Mouse (Mus musculus): ENCODE measurements at regions not wholly inside any gene's neighbourhood (a gene's known extent, or its start where the extent isn't known, plus 50 kb on each side); places are given as distances from the start of the nearest gene placed in this dataset.

DNA sequence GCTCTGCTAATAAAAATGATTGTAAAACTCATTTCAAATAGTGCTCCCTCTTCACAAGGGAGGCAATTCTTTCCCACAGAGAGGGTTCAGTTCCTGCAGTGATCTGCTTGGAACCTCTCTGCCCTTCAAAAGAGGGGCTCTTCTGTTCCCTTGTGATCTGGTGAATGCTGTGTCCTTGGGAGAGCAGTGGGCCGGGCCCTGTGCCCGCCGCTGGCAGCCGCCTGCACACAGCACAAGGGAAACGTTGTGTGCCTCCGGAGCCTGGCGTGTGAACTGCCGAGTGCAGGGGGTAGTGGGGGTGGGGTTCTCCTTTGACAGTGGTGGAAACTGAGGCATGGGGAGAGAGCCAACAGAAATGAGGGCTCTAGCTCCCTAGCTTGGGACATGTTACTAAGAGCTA, 54.4 kb upstream of the Csrp1 start:
- no peak for TF ChIP-seq GATA4 (IDR thresholded peaks at IDR 0.05; ENCODE audit: insufficient replicate concordance, low read length)

DNA sequence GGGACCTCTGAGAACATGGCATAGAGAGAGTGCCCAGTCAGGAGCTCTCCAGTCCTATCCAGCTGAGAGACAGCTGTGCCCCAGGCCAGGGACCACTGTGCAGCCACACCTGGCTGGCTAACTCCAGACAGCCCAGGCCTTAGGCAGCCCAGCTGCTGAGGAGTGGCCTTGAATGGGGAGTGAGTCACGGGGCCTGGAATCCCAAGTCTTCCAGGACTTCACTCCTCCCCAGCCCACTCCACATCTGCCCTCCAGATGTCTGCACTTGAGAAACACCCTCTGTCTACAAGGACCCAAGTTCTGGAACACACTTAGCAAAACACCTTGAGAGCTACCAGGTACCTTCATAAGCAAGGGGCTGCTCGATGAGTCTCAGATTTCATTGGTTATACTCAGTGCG, 51.5 kb upstream of the Csrp1 start:
- no peak for TF ChIP-seq GATA4 (IDR thresholded peaks at IDR 0.05; ENCODE audit: insufficient replicate concordance, low read length)

DNA sequence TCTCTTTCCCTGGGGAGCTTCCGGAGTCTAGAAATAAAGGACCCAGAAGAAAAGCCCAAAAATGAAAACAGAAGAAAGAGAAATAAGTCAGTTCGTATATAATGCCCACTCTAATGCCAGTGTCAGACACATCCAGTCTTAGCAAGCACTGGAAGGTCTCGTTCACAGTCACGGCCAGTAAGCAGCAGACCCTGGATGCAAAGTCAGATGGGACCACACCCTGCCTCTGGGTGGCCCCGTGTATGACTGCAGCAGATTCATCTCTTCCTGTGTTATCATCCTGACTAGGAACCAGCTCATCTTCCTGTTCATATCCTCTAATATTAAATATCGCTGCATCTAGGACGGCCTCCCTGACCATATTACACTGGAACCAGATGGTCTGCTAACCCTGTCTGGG, 50.9 kb upstream of the Csrp1 start:
- TF ChIP-seq GATA4 (IDR thresholded peaks at IDR 0.05; ENCODE audit: insufficient replicate concordance, low read length) = peak; percentile 8; the same call in 1 of the 2 replicates

DNA sequence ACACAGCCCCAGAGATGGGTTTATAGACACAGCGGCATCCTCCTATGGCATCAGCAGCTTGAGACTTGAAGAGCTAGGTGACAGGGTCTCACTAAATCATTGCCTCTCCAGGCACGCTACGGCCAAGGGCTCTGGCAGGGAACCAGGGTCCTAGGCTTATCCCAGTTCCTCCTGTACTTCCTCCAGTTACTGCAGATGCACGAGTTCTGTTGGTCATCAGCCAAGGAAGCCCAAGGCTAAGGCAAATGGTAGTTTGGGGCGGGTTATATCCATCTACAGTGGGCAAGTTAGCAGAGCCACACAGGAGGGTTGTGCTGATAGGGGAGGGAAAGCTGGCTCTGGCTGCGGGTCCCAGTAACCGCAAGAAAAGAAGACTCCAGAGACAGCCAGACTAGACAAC, 50.1 kb upstream of the Csrp1 start:
- TF ChIP-seq GATA4 (IDR thresholded peaks at IDR 0.05; ENCODE audit: insufficient replicate concordance, low read length) = peak; percentile 68; the same call in 1 of the 2 replicates
